Mouse (Mus musculus) stomach, embryonic 14.5 days (tissue): Measurements from ENCODE around the gene Slc27a3. TPM values are rescaled to one million over a fixed set of nuclear protein-coding genes. Genes with fewer than 3 reads are reported as not detected.

ENCODE experiments used
- ATAC-seq: fragments of 200-750 bp; cut with Nextera tagmentation; 2 replicates; pipeline ENCODE4 v1.8.0; 2017; ENCODE audit warnings: low read depth, moderate TSS enrichment; ENCODE audit not compliant: insufficient number of reproducible peaks, insufficient read depth, low FRiP score
- H3K27ac ChIP-seq: fragments of 300-500 bp; sonication (generic); 2 replicates; pipeline ENCODE4 v1.5.1; 2014; ENCODE audit warnings: mild to moderate bottlenecking, low read length, moderate library complexity, mixed read lengths
- H3K27me3 ChIP-seq: fragments of 300-500 bp; sonication (generic); 2 replicates; pipeline ENCODE4 v1.6.1; 2014; ENCODE audit warnings: low read length, control low read depth, mixed read lengths; ENCODE audit not compliant: control insufficient read depth, insufficient read depth
- H3K36me3 ChIP-seq: fragments of 300-500 bp; sonication (generic); 2 replicates; pipeline ENCODE4 v1.6.1; 2014; ENCODE audit warnings: mild to moderate bottlenecking, control low read depth, low read length, moderate library complexity, mixed read lengths; ENCODE audit not compliant: control insufficient read depth, insufficient read depth
- H3K4me1 ChIP-seq: fragments of 300-500 bp; sonication (generic); 2 replicates; pipeline ENCODE4 v1.6.1; 2014; ENCODE audit warnings: low read length, control low read depth, mixed read lengths; ENCODE audit not compliant: control insufficient read depth, insufficient read depth
- H3K4me2 ChIP-seq: fragments of 300-500 bp; sonication (generic); replicated peaks from 2 replicates; pipeline ENCODE4 v1.6.1; 2014; ENCODE audit warnings: low read depth, low read length, control low read depth
- H3K4me3 ChIP-seq: fragments of 300-500 bp; sonication (generic); 2 replicates; pipeline ENCODE4 v1.5.1; 2014; ENCODE audit warnings: low read depth, low read length, control low read depth
- H3K9ac ChIP-seq: fragments of 300-500 bp; sonication (generic); replicated peaks from 2 replicates; pipeline ENCODE4 v1.6.1; 2014; ENCODE audit warnings: low read depth, mild to moderate bottlenecking, control low read depth, low read length, moderate library complexity, mixed read lengths
- H3K9me3 ChIP-seq: fragments of 300-500 bp; sonication (generic); 2 replicates; pipeline ENCODE4 v1.6.1; 2016; ENCODE audit warnings: low read depth, low read length, control low read depth; ENCODE audit not compliant: control insufficient read depth
- WGBS: fragments of 180-500 bp; shearing (Covaris S2); extraction: QIAGEN DNeasy Blood & Tissue Kit; methylation state at CpG from one replicate; pipeline ENCODE4 v1.1.7; 2014; 5-methylcytosine and 5-hydroxymethylcytosine counted together
- polyA plus RNA-seq: library from polyadenylated mRNA; unstranded; fragments of >200 nt; fragmentation: Nextera tagmentation; extraction: Ambion mirVana; gene quantifications from 2 replicates; pipeline ENCODE4 v1.2.1, GENCODE M21; 2014

Gene Slc27a3
- polyA plus RNA-seq, 1 experiment from 2014 or later: 11.7 TPM

- Histone ChIP-seq H3K9me3 (no peaks in the 10 kb centered on the region), H3K27ac (no peak overlapping the region), H3K36me3 (peaks cover 12% of the 10 kb centered on the region), H3K4me1 (peaks cover 20% of the 10 kb centered on the region; the same call in 1 of the 2 replicates), H3K4me3 (no peak overlapping the region), H3K9ac (no peak overlapping the region), H3K4me2 (no peak overlapping the region), H3K27me3 (no peaks in the 10 kb centered on the region)
- WGBS: 69% methylated on average over 11 of the region's 11 CpGs
- no peak for ATAC-seq
Measured at GRCm38 (mm10) chr3:90387483-90387882, 2.3 kb downstream of the Slc27a3 start.

GRCm38 (mm10) chr3:90386817-90387216 is 2.9 kb downstream of the Slc27a3 start:
- WGBS: 89% methylated on average over 10 of the region's 10 CpGs
- ATAC-seq: no peak
- Histone ChIP-seq H3K4me1 (peaks cover 20% of the 10 kb centered on the region; the same call in 1 of the 2 replicates), H3K27ac (no peak overlapping the region), H3K9ac (no peak overlapping the region), H3K27me3 (no peaks in the 10 kb centered on the region), H3K9me3 (no peaks in the 10 kb centered on the region), H3K4me2 (no peak overlapping the region), H3K36me3 (peaks cover 6% of the 10 kb centered on the region; the same call in 1 of the 2 replicates), H3K4me3 (no peak overlapping the region)

GRCm38 (mm10) chr3:90384851-90385375 is 4.8 kb downstream of the Slc27a3 start:
- Histone ChIP-seq H3K4me3 (no peak overlapping the region), H3K4me2 (no peak overlapping the region), H3K9ac (no peak overlapping the region), H3K27me3 (no peaks in the 10 kb centered on the region), H3K9me3 (no peaks in the 10 kb centered on the region), H3K4me1 (peaks cover 8% of the 10 kb centered on the region; the same call in 1 of the 2 replicates), H3K36me3 (no peaks in the 10 kb centered on the region), H3K27ac (no peak overlapping the region)
- 22% methylated on average over 7 of the region's 7 CpGs for whole genome bisulfite sequencing
- no peak for ATAC-seq

- H3K4me2 ChIP-seq: no peak overlapping the region
- 89% methylated on average over 4 of the region's 4 CpGs for WGBS
- no peak overlapping the region for H3K27ac ChIP-seq
- H3K9me3 ChIP-seq: no peaks in the 10 kb centered on the region
- H3K9ac ChIP-seq: no peak overlapping the region
- peaks cover 6% of the 10 kb centered on the region; the same call in 1 of the 2 replicates for H3K4me1 ChIP-seq
- no peak for ATAC-seq
- H3K27me3 ChIP-seq: no peaks in the 10 kb centered on the region
- no peaks in the 10 kb centered on the region for H3K36me3 ChIP-seq
- H3K4me3 ChIP-seq: no peak overlapping the region
Measured at GRCm38 (mm10) chr3:90383690-90384089, 6.0 kb downstream of the Slc27a3 start.

GRCm38 (mm10) chr3:90381727-90382126 is 8.0 kb downstream of the Slc27a3 start:
- Histone ChIP-seq H3K27me3 (no peaks in the 10 kb centered on the region), H3K9me3 (no peaks in the 10 kb centered on the region), H3K4me3 (no peak overlapping the region), H3K36me3 (no peaks in the 10 kb centered on the region), H3K27ac (no peak overlapping the region), H3K9ac (no peak overlapping the region), H3K4me2 (no peak overlapping the region), H3K4me1 (no peaks in the 10 kb centered on the region)
- no peak for ATAC-seq
- 46% methylated on average over 11 of the region's 11 CpGs for WGBS

DNA sequence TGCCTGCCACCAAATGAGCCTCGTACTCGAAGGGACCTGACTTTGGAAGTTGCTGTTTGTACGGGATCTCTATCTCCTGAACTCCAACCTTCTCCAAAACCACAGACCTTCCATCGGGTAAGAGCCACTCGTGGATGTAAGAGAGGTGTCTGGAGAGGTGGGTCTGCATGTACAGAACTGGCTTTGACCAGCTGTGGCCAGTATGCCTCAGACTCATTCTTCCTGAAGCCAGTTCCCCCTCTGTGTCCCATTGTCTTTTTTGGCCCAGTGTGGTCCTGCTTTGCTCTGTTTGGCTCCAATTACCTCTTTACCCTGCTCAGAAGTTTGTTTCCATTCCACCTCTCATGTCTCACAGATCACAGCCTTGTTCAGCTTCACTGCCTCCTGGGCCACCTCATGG is 11.2 kb downstream of the Slc27a3 start:
- Histone ChIP-seq H3K27ac (no peak overlapping the region), H3K4me1 (no peaks in the 10 kb centered on the region), H3K9me3 (no peaks in the 10 kb centered on the region), H3K4me2 (no peak overlapping the region), H3K9ac (no peak overlapping the region), H3K36me3 (no peaks in the 10 kb centered on the region), H3K4me3 (no peak overlapping the region), H3K27me3 (no peaks in the 10 kb centered on the region)
- no peak for ATAC-seq
- 71% methylated on average over 5 of the region's 5 CpGs for WGBS

DNA sequence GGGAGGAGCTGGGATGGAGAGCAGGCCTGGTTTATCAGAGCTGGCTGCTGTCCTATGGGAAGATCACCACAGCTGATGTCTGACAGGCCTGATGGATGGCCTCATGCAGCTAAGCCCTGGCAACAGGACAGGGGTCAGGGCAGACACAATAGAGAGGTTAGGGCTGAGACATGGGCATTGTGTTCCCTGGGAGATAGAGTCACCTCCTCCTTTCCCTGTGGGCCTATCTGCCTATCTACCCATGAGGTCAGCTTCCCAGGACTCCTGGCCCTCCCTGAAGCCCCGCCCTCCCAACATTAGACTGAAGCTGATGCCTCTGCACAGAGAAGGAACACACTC is 13.5 kb downstream of the Slc27a3 start:
- Histone ChIP-seq H3K27me3 (no peaks in the 10 kb centered on the region), H3K27ac (no peak overlapping the region), H3K9ac (no peak overlapping the region), H3K4me1 (no peaks in the 10 kb centered on the region), H3K9me3 (no peaks in the 10 kb centered on the region), H3K4me3 (no peak overlapping the region), H3K36me3 (no peaks in the 10 kb centered on the region), H3K4me2 (no peak overlapping the region)
- WGBS: 45% methylated on average over 1 of the region's 1 CpGs
- ATAC-seq: no peak

- no peak overlapping the region for H3K27ac ChIP-seq
- H3K36me3 ChIP-seq: no peaks in the 10 kb centered on the region
- no peak overlapping the region for H3K4me3 ChIP-seq
- no peak for ATAC-seq
- no peak overlapping the region for H3K4me2 ChIP-seq
- no peaks in the 10 kb centered on the region for H3K9me3 ChIP-seq
- no peaks in the 10 kb centered on the region for H3K27me3 ChIP-seq
- no peak overlapping the region for H3K9ac ChIP-seq
- no peaks in the 10 kb centered on the region for H3K4me1 ChIP-seq
- WGBS: 59% methylated on average over 3 of the region's 3 CpGs
Measured at GRCm38 (mm10) chr3:90375562-90376246, 14.0 kb downstream of the Slc27a3 start.

- no peak for ATAC-seq
- 73% methylated on average over 4 of the region's 4 CpGs for WGBS
- H3K9ac ChIP-seq: no peak overlapping the region
- H3K4me3 ChIP-seq: no peak overlapping the region
- H3K4me1 ChIP-seq: no peaks in the 10 kb centered on the region
- H3K36me3 ChIP-seq: no peaks in the 10 kb centered on the region
- no peak overlapping the region for H3K4me2 ChIP-seq
- no peaks in the 10 kb centered on the region for H3K9me3 ChIP-seq
- H3K27me3 ChIP-seq: no peaks in the 10 kb centered on the region
- H3K27ac ChIP-seq: no peak overlapping the region
Measured at GRCm38 (mm10) chr3:90374368-90374767, 15.4 kb downstream of the Slc27a3 start.
